Mouse (Mus musculus) cerebellum, postnatal 4 days (tissue): ENCODE measurements around the gene Gm10439.
"Not testable (repeated sequence)": the region's sequence is repeated elsewhere in the genome, so short reads cannot be mapped to it uniquely, and the experiment has no call there.

Experiments used
- DNase-seq, 2 experiments: peaks; one replicate each; pipeline ENCODE4 v3.0.0; 2022; ENCODE audit warnings: low spot score in 2 of 2, mixed read lengths in 1 of 2

Gm10439 gene

DNA sequence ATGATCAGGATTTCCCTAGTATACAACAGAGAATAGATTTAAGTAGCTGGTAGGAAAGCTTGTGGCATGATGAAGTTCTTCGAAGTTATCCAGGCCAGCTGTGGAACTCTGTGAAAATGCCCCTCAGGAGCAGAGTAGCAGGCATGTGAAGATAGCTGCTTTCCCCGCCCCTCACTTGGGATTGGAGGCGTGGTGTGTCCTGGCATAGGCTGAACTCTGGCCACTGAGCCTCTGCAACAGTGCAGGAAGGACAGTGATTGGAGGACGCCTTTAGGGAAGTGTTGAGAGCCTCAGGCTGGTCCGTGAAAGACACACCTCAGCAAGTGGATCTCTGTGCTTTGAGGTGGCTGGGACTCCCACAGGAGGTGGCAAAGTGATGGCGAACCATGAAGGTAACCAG, at the start of gene Gm10439:
TSS of gene Gm10439 (plus strand) at position 301 of the 400 bp plus-strand sequence.
- not testable (repeated sequence) for DNase-seq
